Mouse (Mus musculus) erythroblast, embryonic 14.5 days (primary cell): ENCODE data around the gene AU040320.

Source experiments
- GATA1 ChIP-seq: IDR thresholded peaks from 2 replicates; pipeline ENCODE4 v1.6.1; 2012; ENCODE audit warnings: low read length, inconsistent platforms, mixed read lengths
- TAL1 ChIP-seq: IDR thresholded peaks from 3 replicates; pipeline ENCODE4 v1.6.1; 2012; ENCODE audit warnings: low read length, inconsistent platforms, mixed read lengths

DNA sequence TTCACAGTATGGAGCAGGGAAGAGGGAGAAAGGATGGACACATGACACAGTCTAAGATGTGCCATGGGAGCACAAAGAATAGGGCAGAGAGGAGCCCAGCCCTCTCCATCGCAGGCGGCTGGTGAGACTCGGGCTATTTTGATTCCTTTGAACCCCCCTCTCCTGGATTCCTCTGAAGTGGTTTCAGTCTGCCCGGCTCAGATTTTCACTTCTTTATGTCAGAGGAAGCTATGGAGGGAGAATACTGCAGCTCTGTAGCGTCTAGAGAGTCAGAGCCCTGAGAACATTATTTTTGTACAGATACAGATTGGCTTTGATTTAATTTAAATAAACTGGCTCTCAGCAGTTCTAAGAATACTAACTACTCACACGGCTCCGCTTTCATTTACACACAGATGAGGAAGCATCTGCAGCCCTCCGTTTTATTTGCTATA, 25.8 kb downstream of the AU040320 start:
- TF ChIP-seq TAL1 = no peak
- TF ChIP-seq GATA1 = no peak
